Mouse (Mus musculus) kidney, adult 2 months (tissue): ENCODE measurements around the gene Cyp39a1.

ENCODE experiments used
- CTCF ChIP-seq: fragments of 200-500 bp; conservative IDR thresholded peaks from 2 replicates; pipeline ENCODE4 v1.5.1; 2011; ENCODE audit warnings: low read depth, mild to moderate bottlenecking, control low read depth, low read length, moderate library complexity, mixed read lengths; ENCODE audit not compliant: insufficient read depth, insufficient read length
- POLR2A ChIP-seq: fragments of 200-500 bp; IDR thresholded peaks from one replicate; pipeline ENCODE4 v1.6.1; 2011; ENCODE audit warnings: low read depth, low read length, control low read depth

DNA sequence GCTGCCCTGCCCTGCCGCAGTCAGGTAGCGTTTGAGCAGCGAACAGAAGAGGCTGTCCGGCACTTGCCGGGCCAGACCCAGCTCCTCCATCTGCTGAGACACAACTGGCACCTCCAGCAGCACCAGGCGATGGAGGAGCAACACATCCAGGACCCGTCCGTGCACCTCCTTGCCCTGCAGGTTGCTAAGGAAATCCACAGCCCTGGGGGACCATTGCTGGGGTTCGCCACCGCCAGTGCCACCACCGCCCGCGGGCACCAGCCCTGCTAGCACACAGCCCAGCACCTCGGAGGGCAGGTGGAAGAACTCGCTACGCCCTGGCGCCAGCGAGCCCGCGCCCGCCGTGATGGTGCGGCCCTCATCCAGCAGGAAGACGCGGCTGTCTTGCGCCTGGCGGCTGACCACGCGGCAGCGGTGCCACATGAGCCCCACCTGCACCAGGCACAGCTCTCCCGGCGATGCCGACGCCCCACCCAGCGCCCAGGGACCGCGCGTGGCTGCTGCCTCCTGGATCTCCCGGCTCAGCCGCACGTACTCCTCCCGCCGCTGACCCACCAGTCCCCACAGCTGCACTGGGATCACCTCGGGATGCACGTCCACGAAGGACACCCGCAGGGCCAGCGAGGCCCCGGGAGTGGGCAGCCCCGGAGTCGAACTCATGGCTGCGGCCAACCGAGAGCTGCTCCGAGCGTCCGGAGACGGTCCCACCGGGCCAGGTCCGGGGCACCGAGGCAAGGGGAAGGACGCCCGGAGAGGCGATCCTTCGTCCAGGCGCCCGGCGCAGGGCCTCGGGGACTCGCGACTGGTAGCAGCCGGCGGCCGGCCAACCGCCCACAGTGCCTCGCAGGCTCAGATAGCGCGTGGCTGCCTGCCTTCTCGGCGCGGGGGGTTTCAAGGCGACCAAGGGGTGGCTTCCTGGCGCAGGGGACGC, 37.5 kb upstream of the Cyp39a1 start, which contains the start of gene Tdrd6:
- TF ChIP-seq CTCF (no peak), POLR2A (no peak)
